Mouse (Mus musculus) olfactory bulb, adult 2 months (tissue): Measurements from ENCODE around the gene Trio.

Experiments used
- CTCF ChIP-seq: fragments of 200-500 bp; IDR thresholded peaks from 2 replicates; pipeline ENCODE4 v1.5.1; 2012; ENCODE audit warnings: low read depth, mild to moderate bottlenecking, low read length, moderate library complexity; ENCODE audit not compliant: insufficient read depth
- POLR2A ChIP-seq: fragments of 200-500 bp; IDR thresholded peaks from 2 replicates; pipeline ENCODE4 v1.6.1; 2012; ENCODE audit warnings: mild to moderate bottlenecking, low read depth, low read length, moderate library complexity; ENCODE audit not compliant: insufficient read depth

GRCm38 (mm10) chr15:27905341-27905740 lies 120.3 kb downstream of the Trio start:
- TF ChIP-seq CTCF (peak; percentile 34; the same call in 1 of the 2 replicates), POLR2A (no peak)
